Mouse (Mus musculus): ENCODE results near the gene Cfl1.
"Not testable (repeated sequence)": the region's sequence is repeated elsewhere in the genome, so short reads cannot be mapped to it uniquely, and the experiment has no call there.

The Cfl1 gene

DNA sequence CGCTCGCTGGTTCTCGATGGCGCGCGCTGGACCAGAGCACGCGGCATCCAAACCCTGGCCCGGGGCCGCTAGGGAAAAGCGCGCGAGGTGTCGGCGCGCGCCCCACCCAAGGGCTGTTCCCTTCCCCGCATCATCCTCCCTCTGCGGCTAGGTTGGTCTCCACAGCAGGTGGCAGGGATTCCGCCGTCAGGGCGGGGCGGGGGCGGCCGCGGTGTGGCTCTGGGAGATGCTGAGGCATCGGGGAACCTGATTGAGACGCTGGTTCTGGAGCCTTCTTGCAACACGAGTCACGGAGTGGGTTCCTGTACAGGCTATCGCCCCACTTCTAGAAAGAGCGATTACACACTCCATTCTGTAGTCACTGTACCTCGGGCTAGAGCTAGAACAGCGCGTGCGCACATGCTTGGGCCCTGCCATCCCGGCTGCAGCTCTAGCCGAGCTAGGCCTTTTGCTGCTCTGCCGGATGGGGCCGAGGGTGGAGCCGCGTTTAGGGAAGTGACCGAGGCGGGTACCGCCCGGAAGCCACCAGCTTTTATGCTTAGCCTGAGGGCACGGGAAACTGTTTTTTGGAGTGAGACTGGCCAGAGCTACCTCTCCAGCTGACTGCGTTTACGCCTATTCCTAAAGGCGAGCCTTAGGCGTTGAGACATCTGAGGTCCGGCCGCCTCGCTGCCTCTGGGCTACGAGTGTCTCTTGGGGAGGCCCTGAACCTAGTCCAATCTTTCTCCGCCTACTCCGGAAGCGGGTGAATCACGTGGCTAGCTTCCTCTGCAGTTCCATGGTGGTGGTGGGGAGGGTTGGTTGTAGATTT is 848 bp downstream of the Cfl1 start:
- peak; percentile 75 to 78 for DNase-seq

- DNase-seq = no peak
Observed at GRCm38 (mm10) chr19:5492641-5493040, 2.4 kb downstream of the Cfl1 start.

- not testable (repeated sequence) for DNase-seq
Observed at GRCm38 (mm10) chr19:5493301-5493721, 3.1 kb downstream of the Cfl1 start.

GRCm38 (mm10) chr19:5494314-5494713 is 4.1 kb downstream of the Cfl1 start:
- DNase-seq = no peak

DNA sequence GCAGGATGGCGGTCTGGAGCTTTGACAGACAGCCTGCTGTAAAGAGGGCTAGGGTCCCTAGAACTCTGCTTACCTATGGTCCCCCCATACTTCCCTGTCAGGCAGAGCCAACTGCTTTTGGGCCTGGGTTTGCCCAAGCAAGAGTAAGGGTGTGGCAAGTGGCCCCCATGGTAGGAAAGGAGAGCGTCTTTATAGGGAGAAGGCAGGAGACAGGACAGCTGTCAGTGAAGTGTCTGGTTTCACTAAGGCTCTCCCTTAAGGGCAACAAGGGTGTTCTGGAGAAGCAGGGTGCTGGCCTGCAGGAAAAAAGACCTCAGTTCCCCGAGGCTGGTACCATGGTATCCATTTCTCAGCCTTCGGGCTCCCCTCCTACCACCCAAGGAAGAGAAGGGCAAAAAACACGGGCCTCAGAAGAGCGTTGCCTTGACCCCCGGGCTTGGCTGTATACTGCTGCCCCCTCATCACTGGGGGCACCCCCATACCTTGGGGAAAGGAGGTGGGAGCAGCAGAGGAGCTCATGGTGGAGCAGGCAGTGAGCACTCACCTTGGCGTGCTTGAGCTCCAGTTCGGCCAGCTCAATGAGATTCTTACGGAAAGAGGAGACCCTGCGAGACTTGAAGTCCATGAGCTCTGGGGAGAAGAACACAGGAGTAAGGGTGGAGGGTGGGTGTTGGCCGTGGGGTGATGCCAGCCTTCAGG is 5.2 kb downstream of the Cfl1 start:
- peak in 1 of 2 experiments; percentile 2 for DNase-seq

GRCm38 (mm10) chr19:5496052-5496370 is 5.8 kb downstream of the Cfl1 start:
- no peak for DNase-seq

- no peak for DNase-seq
Observed at GRCm38 (mm10) chr19:5500330-5500875, 10.1 kb downstream of the Cfl1 start.

DNA sequence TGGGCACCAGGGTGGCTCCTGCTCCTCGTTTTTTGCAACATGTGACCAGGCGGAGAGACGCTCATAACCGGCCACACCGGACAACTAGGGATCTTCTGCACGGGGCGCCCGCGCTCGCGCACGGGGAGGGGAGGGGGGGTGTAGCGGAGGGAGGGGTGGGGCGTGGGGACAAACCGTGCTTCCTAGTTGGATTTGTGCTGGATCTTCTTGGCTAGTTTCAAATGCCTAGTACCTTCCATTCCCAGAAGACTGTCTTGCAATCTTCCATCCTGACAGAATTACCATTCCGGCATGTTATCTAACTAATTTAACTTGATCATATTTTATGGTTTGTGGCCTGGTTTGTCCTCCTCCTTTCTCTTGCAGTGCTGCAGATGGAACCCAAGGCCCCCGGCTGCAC is 13.4 kb downstream of the Cfl1 start, which contains the start of gene 1700020D05Rik:
1700020D05Rik (minus strand) TSS at position 101 of the 400 bp plus-strand sequence.
- no peak for DNase-seq

DNA sequence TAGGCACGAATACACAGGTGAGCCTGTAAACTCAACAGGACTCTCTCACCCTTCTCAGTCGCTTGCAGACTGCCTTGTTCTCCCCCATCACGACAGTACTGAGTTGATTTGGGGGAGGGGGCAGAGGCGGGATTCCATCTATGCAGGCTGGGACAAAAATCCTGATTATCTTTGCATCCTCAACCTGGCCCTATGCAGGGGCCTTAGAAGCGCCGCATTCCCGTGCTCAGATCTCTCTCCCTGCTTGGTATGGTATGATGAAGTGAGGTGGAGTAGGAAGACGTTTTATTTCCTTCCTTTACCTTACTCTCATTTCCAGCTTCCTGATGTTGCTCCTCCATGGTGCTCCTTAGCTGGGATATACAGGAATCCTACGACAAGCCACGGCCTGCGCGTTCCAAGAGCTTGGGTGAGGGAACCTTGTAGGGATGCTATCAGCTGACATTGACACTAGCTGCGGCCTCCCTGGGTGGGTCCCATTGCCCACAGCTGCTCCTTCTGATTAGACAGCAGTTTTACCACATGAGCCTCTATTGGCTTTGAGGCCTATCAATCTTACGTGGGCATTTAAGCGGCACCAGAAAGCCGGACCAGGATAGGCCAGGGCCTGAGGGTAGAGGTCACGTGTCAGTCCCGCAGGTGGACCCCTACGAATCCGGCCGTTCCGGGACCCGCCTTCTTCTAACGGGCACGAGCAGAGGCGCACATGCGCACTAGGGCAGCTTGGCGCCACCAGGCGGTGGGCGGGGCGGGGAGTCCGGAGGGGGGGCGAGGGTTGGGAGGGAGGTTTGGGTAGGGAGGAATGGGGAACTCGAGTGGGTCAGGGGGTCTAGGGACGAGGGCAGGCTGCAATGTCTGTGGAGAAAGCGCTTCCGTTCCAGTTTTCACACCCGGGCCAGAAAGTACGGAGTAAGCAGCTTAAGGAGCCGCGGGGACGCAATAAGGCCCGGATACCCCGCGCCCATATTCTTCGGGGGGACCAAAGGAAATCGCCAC is 20.1 kb downstream of the Cfl1 start, which contains the start of gene Snx32:
Snx32 (minus strand) TSS at position 508 of the 996 bp plus-strand sequence.
- peak; percentile 97 to 98 for DNase-seq

DNA sequence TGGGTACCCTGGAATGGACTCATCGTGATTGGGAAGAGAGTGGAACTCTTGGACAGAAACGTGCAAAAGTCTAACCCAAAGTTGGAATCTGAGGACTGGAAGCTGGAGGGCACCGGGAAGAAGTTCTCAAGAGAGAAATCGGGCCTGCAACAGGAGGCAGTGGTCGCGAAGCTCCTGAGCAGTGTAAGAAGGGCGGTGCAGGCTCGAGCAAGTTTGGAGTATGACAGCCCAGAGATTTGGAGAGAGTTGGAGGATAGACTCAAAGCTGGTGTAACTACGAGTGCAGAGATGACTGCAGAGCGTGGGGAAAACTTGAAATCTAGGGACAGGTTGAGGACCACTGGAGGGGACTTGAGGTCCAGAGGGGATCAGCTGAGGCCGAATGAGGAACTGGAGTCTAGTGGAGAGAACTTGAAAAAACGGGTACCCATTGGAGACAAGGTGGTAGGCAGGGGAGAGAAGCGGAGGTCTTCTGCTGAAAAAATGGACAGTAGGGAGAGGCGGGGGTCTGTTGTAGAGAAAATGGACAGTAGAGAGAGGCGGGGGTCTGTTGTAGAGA is 20.9 kb downstream of the Cfl1 start:
- DNase-seq = no peak

DNA sequence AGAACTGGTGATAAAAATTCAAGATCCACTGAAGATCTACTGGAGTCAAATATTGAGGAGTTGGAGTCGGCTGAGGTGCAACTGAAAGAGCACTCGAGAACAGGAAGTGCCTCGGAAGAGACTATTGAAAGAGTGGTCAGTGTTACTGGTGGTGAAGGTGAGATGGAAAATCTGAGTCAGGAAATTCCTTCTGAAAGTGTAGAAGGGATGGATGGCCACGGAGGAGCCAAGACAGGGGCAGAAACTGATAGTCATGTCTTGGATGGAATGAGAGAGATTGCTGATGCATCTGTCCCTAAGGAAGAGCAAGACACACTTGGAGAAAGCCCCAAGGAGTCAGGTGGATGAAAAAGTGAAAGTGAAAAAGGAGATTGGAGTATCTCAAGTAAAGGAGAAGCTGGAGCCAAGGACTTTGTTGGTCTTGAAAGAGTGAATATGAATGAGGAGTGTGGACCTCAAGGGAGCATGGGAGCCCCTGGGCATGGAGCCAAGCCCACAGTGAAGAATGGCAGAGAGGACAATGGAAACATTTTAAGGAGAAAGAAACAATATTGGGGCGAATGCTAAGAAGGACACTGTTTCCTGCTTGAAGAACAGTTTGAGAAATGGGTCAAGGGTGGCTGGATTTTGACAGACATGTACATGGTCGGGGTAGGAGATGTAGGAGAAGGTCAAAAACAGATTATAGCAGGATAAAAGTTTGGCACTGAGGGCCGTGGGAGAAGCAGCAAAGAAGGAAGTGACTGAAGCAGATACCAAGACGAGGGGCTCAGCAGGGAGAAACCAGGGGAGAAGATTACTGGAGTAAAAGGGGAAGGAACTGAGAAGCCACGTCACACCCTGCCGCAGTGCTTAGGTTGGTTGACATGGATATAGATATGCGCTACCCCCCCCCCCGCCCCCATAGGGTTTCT is 22.1 kb downstream of the Cfl1 start:
- no peak for DNase-seq

- no peak for DNase-seq
Observed at GRCm38 (mm10) chr19:5513005-5513349, 22.7 kb downstream of the Cfl1 start.

- DNase-seq = no peak
Observed at GRCm38 (mm10) chr19:5515840-5516777, 25.9 kb downstream of the Cfl1 start.

- DNase-seq = no peak
Observed at GRCm38 (mm10) chr19:5516906-5517505, 26.8 kb downstream of the Cfl1 start.

GRCm38 (mm10) chr19:5518721-5519120 is 28.5 kb downstream of the Cfl1 start:
- no peak for DNase-seq

GRCm38 (mm10) chr19:5525204-5525603 is 34.9 kb downstream of the Cfl1 start:
- no peak for DNase-seq

DNA sequence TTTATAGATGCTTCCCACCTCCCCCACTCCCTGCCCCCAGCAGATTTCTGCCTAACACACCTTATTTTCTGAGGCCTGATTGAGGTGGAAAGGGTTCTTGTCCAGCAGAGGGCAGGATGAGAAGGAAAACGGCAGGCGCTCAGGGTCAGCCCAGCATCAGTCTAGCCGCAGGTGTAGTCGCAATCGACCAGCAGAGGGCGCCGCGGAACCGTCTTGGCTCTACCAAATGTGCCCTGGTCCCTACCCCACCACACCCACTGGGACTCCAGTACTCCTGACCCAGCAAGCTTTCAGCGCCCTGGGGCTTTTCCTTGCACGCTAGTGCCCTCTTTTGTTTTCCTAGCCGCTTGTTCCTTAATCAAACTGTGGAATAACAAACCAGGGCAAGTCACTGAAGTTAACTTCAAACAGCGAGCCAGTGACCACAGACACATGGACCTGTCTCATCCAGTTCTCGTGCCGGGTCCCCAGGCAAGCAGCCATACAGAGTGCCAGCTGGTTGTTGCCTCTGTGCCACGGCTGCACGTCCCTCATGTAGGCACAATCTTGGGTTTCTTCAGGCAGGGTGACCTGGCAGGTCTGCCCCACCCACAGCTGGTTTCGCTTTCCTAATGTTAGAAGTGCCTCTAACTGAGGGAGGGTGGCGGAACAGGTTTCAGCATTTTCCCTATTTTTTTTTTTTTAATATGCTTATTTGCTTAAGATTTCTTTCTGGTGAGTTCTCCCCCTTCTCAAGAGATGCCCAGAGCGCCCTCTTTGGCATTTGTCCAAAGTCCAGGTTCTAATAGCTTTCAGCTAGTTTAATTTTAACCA is 39.3 kb downstream of the Cfl1 start:
- peak; percentile 98 to 99 for DNase-seq

DNA sequence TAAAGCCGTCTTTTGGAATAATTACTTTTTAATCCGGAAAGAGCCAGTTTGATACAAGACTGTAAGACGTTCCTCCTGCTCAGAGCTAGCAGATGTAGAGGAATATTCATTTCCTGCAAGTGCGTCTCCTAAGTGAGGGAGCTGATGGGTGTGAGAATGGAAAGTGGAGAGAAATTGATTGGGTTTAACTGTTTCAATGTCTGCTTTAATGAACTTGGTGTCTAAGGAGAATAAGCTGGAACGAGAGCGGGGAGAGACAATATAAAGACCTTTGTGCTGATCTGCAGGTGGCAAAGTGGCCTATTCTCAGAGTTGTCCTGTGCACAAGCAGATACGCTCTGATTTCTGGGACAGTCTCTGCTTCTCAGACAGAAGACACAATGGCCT is 39.9 kb downstream of the Cfl1 start:
- DNase-seq = no peak

DNA sequence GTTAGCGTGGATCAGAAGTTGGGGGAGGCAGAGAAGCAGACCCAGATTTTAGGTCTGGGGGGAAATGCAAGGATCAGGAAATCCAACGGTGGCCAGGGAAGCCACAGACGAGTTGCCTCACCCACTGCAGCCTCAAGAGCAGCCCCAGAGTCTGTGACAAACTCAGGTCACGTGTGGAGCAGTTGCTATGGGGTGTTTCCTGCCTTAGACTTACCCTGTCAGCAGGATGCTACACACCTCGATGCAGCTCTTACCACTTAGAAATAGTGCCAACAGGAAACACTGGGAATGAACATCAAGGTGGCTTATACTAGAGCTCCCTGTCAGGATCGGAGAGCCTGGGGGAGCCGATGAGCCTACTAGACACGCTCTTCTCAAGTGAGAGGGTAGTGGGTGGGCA is 42.3 kb downstream of the Cfl1 start:
- no peak for DNase-seq
